Mouse (Mus musculus) mature B cell (primary cell): ENCODE results near the gene Enc1.

Experiments
- in situ Hi-C: fragments of 300-500 bp; cut with MboI; formaldehyde crosslinking; loops from 2 replicates; pipeline ENCODE4 v1.14.3; 2019

Enc1 gene

GRCm38 (mm10) chr13:97240965-97241786 lies at the start of gene Enc1:
Gene Enc1, plus strand, starts transcription at chr13:97241105.
- in situ Hi-C loops: loop anchor here (25.0 kb wide), 1 partner anchor 1021 kb away; the partner anchor contains the start of genes Ankra2 and Utp15

GRCm38 (mm10) chr13:97192649-97193048 lies 48.3 kb upstream of the Enc1 start:
- in situ Hi-C loops: no loop called here

GRCm38 (mm10) chr13:97193420-97193819 lies 47.5 kb upstream of the Enc1 start:
- in situ Hi-C loops: no loop called here

- in situ Hi-C loops: no loop called here
Observed at GRCm38 (mm10) chr13:97196186-97196924, 44.5 kb upstream of the Enc1 start.

GRCm38 (mm10) chr13:97196925-97197218 lies 44.0 kb upstream of the Enc1 start:
- in situ Hi-C loops: no loop called here

GRCm38 (mm10) chr13:97197932-97198562 lies 42.9 kb upstream of the Enc1 start, which contains the start of gene Hexb:
Gene Hexb, minus strand, starts transcription at chr13:97198357.
- in situ Hi-C loops: no loop called here

GRCm38 (mm10) chr13:97199123-97199522 lies 41.8 kb upstream of the Enc1 start:
- in situ Hi-C loops: no loop called here

- in situ Hi-C loops: no loop called here
Observed at GRCm38 (mm10) chr13:97201076-97201475, 39.8 kb upstream of the Enc1 start.

GRCm38 (mm10) chr13:97201896-97202295 lies 39.0 kb upstream of the Enc1 start:
- in situ Hi-C loops: no loop called here

GRCm38 (mm10) chr13:97205052-97205701 lies 35.7 kb upstream of the Enc1 start:
- in situ Hi-C loops: no loop called here

GRCm38 (mm10) chr13:97206046-97206445 lies 34.9 kb upstream of the Enc1 start:
- in situ Hi-C loops: no loop called here

GRCm38 (mm10) chr13:97207472-97208111 lies 33.3 kb upstream of the Enc1 start:
- in situ Hi-C loops: no loop called here

GRCm38 (mm10) chr13:97208112-97208478 lies 32.8 kb upstream of the Enc1 start:
- in situ Hi-C loops: no loop called here

- in situ Hi-C loops: no loop called here
Observed at GRCm38 (mm10) chr13:97208500-97209010, 32.4 kb upstream of the Enc1 start.

GRCm38 (mm10) chr13:97214583-97215268 lies 26.2 kb upstream of the Enc1 start:
- in situ Hi-C loops: no loop called here

- in situ Hi-C loops: no loop called here
Observed at GRCm38 (mm10) chr13:97215563-97215962, 25.3 kb upstream of the Enc1 start.

GRCm38 (mm10) chr13:97216196-97216595 lies 24.7 kb upstream of the Enc1 start:
- in situ Hi-C loops: no loop called here

- in situ Hi-C loops: no loop called here
Observed at GRCm38 (mm10) chr13:97220022-97220421, 20.9 kb upstream of the Enc1 start.

- in situ Hi-C loops: no loop called here
Observed at GRCm38 (mm10) chr13:97223856-97224255, 17.0 kb upstream of the Enc1 start.

GRCm38 (mm10) chr13:97224341-97224982 lies 16.4 kb upstream of the Enc1 start:
- in situ Hi-C loops: no loop called here
